Mouse (Mus musculus) stomach, embryonic 15.5 days (tissue): ENCODE results near the gene Sfrp5. TPM values are rescaled to one million over a fixed set of nuclear protein-coding genes. Genes with fewer than 3 reads are reported as not detected.

Experiments
- ATAC-seq: fragments of 200-750 bp; cut with Nextera tagmentation; 2 replicates; pipeline ENCODE4 v1.8.0; 2017; ENCODE audit warnings: low read depth, moderate number of reproducible peaks, moderate TSS enrichment; ENCODE audit not compliant: insufficient read depth, low FRiP score
- H3K27ac ChIP-seq: fragments of 300-500 bp; sonication (generic); 2 replicates; pipeline ENCODE4 v1.5.1; 2015; ENCODE audit warnings: mild to moderate bottlenecking, inconsistent platforms
- H3K27me3 ChIP-seq: fragments of 300-500 bp; sonication (generic); replicated peaks from 2 replicates; pipeline ENCODE4 v1.6.1; 2015; ENCODE audit warnings: inconsistent platforms
- H3K36me3 ChIP-seq: fragments of 300-500 bp; sonication (generic); 2 replicates; pipeline ENCODE4 v1.6.1; 2015; ENCODE audit warnings: inconsistent platforms
- H3K4me1 ChIP-seq: fragments of 300-500 bp; sonication (generic); 2 replicates; pipeline ENCODE4 v1.6.1; 2015; ENCODE audit warnings: inconsistent platforms
- H3K4me2 ChIP-seq: fragments of 300-500 bp; sonication (generic); 2 replicates; pipeline ENCODE4 v1.6.1; 2015; ENCODE audit warnings: mild to moderate bottlenecking, inconsistent platforms
- H3K4me3 ChIP-seq: fragments of 300-500 bp; sonication (generic); replicated peaks from 2 replicates; pipeline ENCODE4 v1.5.1; 2015; ENCODE audit warnings: inconsistent platforms
- H3K9ac ChIP-seq: fragments of 300-500 bp; sonication (generic); 2 replicates; pipeline ENCODE4 v1.6.1; 2015; ENCODE audit warnings: inconsistent platforms
- H3K9me3 ChIP-seq: fragments of 300-500 bp; sonication (generic); 2 replicates; pipeline ENCODE4 v1.6.1; 2016; ENCODE audit warnings: inconsistent platforms
- WGBS: fragments of 180-500 bp; shearing (Covaris S2); methylation state at CpG from one replicate; pipeline ENCODE4 v1.1.7; 2015; 5-methylcytosine and 5-hydroxymethylcytosine counted together
- polyA plus RNA-seq: library from polyadenylated mRNA; unstranded; fragments of >200 nt; fragmentation: Nextera tagmentation; extraction: Ambion mirVana; gene quantifications from 2 replicates; pipeline ENCODE4 v1.2.1, GENCODE M21; 2015

The Sfrp5 gene
- polyA plus RNA-seq, 1 experiment from 2014 or later = 16.0 TPM

DNA sequence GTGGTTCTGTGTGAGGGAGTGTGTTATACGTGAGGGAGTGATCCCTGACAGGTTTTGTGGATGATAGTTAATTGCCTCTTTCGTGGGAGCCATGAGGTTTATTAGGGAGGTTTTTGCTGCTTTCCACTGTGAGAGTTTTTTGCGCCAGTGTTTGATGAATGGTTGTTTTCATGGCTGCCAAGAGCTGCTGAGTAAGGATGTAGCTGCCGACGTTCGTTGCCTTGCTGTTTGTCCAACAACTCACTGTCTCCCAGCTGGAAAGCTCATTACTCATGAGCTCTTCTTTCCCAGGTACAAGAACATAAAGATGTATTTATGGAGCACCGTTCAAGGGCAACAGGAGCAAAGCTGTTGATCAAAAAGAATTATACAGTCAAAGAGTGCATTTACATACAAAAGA lies 37.9 kb downstream of the Sfrp5 start:
- H3K27ac ChIP-seq = no peak overlapping the region
- no peak overlapping the region for H3K4me3 ChIP-seq
- H3K4me1 ChIP-seq = peaks cover 2% of the 10 kb centered on the region; the same call in 1 of the 2 replicates
- H3K4me2 ChIP-seq = no peak overlapping the region
- no peak overlapping the region for H3K9ac ChIP-seq
- H3K27me3 ChIP-seq = peaks cover 8% of the 10 kb centered on the region; the same call in 1 of the 2 replicates
- no peaks in the 10 kb centered on the region for H3K36me3 ChIP-seq
- WGBS = 27% methylated on average over 7 of the region's 7 CpGs
- H3K9me3 ChIP-seq = no peaks in the 10 kb centered on the region
- ATAC-seq = no peak

DNA sequence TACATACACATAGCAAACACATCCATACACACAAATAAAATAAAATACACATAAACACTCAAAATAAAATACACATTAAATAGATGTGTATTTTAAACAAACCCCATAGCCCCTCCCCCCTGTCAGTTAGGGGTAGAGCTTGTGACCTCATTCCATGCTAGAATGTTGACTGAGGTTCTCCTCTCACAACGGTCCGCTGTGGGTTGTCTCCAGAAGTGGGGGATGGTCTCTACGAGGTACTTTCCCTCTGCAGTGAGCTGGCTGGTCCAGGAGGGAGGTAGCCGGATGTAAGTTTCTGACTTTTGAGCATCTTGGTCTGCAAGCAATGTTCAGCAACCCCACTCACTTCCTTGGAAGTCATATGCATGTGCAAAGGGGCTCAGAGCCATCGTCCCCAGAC lies 38.3 kb downstream of the Sfrp5 start, which contains the start of gene Zfyve27:
Gene Zfyve27, plus strand, starts transcription at position 188 of the 400 bp plus-strand sequence.
- H3K9ac ChIP-seq = no peak within 1 kb of the TSS
- H3K36me3 ChIP-seq = no peaks in the 10 kb centered on the region
- WGBS = 37% methylated on average over 5 of the region's 5 CpGs
- no peaks in the 10 kb centered on the region for H3K4me1 ChIP-seq
- peaks cover 8% of the 10 kb centered on the region; the same call in 1 of the 2 replicates for H3K27me3 ChIP-seq
- H3K9me3 ChIP-seq = no peaks in the 10 kb centered on the region
- no peak within 1 kb of the TSS for H3K27ac ChIP-seq
- no peak within 1 kb of the TSS for H3K4me2 ChIP-seq
- no peak for ATAC-seq
- H3K4me3 ChIP-seq = no peak within 1 kb of the TSS

DNA sequence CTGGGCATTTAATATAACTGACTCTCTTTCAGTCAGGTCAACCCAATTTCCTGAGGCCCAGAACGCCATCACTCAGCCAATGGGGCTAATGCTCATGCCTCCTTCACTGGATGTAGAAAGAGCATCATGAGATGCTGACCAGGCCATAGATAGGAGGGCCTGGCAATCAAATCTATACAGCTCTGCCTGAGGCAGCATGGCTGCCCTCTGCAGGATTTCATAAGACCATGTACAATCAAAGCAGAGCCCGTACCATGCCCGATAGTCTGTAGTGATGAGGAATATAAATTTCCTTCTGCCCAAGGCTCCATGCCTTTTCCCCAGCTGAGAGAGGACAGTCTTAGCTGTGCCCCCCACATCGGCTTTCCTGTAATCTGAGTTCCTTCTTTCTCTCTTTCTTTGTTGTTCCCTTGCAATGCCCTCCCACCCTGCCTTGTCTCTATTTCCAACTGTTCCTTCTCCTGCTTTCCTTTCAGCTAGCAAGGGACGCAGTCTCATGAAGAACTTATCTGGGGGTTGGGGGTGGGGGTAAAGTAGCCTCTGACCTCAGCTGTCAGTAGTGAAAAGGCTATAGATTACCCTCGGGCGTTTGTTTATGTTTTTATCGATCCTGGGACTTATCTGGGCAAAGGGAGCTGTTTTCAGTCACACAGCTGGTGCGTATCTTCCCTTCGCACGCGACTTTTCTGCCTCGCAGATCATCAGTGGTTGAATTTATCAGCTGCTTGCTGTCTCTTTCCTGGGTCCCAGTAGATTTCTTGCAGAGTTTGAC lies 43.6 kb downstream of the Sfrp5 start:
- Histone ChIP-seq H3K9me3 (no peaks in the 10 kb centered on the region), H3K4me1 (no peaks in the 10 kb centered on the region), H3K4me3 (no peak overlapping the region), H3K9ac (no peak overlapping the region), H3K27me3 (no peaks in the 10 kb centered on the region), H3K27ac (no peak overlapping the region; the same call in 1 of the 2 replicates), H3K36me3 (no peaks in the 10 kb centered on the region), H3K4me2 (peak overlapping the region; percentile 11)
- ATAC-seq = no peak
- 16% methylated on average over 13 of the region's 13 CpGs for WGBS

DNA sequence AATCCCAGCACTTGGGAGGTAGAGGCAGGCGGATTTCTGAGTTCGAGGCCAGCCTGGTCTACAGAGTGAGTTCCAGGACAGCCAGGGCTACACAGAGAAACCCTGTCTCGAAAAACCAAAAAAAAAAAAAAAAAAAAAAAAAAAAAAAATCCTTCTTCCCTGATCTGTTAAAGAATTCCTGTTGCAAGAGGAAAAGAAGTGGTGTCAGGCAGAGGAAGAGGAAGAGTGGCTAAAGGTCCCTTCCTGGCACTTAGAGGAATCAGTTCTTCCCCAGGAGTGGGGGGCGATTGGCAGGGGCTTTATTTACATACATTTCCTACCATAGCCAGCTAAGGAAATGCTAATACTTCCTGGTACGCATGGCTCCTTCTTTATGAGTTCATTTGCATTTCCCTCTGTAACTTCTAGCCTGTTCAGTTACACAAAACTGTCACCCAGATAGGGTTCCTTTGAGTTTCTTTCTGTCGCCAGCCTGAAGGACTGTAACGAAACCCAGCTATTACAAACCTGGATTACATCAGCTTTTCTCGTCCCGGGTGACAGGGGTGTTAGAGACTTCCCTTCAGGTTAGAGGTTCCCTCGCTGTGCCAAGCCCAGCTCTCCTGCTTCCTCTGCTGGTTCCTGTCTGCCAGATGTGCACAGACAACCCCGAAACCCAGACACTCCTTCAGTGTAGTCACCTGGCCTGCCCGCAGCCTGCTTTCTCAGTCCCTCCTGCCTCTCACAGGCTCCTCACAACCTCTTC lies 44.4 kb downstream of the Sfrp5 start:
- Histone ChIP-seq H3K9ac (no peak overlapping the region), H3K4me3 (no peak overlapping the region), H3K4me1 (no peaks in the 10 kb centered on the region), H3K27me3 (no peaks in the 10 kb centered on the region), H3K4me2 (no peak overlapping the region), H3K9me3 (no peaks in the 10 kb centered on the region), H3K27ac (no peak overlapping the region; the same call in 1 of the 2 replicates), H3K36me3 (no peaks in the 10 kb centered on the region)
- WGBS = 47% methylated on average over 12 of the region's 12 CpGs
- no peak for ATAC-seq

DNA sequence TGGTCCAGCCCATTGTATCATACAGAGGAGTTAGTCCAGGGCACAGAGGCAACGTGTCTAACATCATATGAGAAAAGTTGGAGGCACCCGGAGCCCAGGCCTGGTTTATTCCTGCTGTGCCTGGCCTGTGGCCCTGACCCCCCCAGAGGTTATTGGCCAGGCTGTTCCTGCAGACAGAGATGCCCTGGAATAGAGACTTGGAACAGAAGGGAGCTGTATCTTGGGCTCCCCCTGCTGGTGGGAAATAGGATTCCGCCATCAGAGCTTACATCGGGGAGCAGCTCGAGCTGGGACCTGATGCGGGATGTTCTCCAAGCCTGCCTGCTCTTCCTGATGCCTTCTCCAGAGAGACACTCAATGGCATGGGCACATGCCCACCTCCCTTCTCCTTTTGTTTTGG lies 50.1 kb downstream of the Sfrp5 start:
- Histone ChIP-seq H3K27ac (peak overlapping the region; percentile 65; the same call in 1 of the 2 replicates), H3K36me3 (no peaks in the 10 kb centered on the region), H3K4me1 (peaks cover 36% of the 10 kb centered on the region), H3K9me3 (no peaks in the 10 kb centered on the region), H3K4me3 (no peak overlapping the region), H3K27me3 (0 out of 2 replicates have a peak, but pooled peaks cover 3% of the 10 kb centered on the region), H3K9ac (no peak overlapping the region), H3K4me2 (no peak overlapping the region)
- WGBS = 3% methylated on average over 6 of the region's 6 CpGs
- peak; percentile 11; the same call in 1 of the 2 replicates for ATAC-seq

DNA sequence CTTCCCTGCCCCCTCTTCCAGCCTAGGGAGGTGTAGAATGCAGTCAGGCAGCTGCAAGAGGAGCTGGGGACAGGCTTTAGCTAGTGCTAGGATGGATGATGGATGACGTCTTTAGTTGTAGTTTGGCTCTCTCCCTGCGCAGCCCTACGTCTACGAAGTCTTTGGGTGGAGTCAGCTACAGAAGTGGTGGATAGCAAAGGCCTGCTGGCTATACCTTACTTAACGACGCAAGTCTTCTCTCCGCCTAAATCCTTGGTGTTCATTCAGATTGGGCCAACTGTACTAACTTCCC lies 53.5 kb downstream of the Sfrp5 start:
- H3K4me1 ChIP-seq = peaks cover 37% of the 10 kb centered on the region

More for the DNA sequence above, 53.5 kb downstream of the Sfrp5 start:
- Histone ChIP-seq H3K4me2 (peak overlapping the region; percentile 84), H3K9me3 (no peaks in the 10 kb centered on the region), H3K27ac (peak overlapping the region; percentile 92), H3K27me3 (0 out of 2 replicates have a peak, but pooled peaks cover 3% of the 10 kb centered on the region), H3K9ac (peak overlapping the region; percentile 80; the same call in 1 of the 2 replicates), H3K4me3 (peak overlapping the region; percentile 74), H3K36me3 (no peaks in the 10 kb centered on the region)
- WGBS = 17% methylated on average over 7 of the region's 7 CpGs
- ATAC-seq = peak; percentile 62

Other genes starting within 250 kb of the Sfrp5 start
- 28.2 and 32.1 TPM in 2 replicates for gene Mms19, start 221.1 kb downstream of the Sfrp5 start, polyA plus RNA-seq
- gene Ubtd1, start 220.5 kb downstream of the Sfrp5 start, polyA plus RNA-seq = 14.1 and 16.6 TPM in 2 replicates
- 0.32 and 0.40 TPM in 2 replicates for gene Ankrd2, start 166.3 kb downstream of the Sfrp5 start, polyA plus RNA-seq
- gene Hoga1, start 156.6 kb downstream of the Sfrp5 start, polyA plus RNA-seq = 2.3 and 4.0 TPM in 2 replicates
- not detected in 2 replicates for gene 4933411K16Rik, start 150.0 kb downstream of the Sfrp5 start, polyA plus RNA-seq
- gene Morn4, start 115.9 kb downstream of the Sfrp5 start, polyA plus RNA-seq = 14.5 and 18.1 TPM in 2 replicates
- 22.0 and 24.0 TPM in 2 replicates for gene Pi4k2a, start 111.8 kb downstream of the Sfrp5 start, polyA plus RNA-seq
- gene Avpi1, start 73.2 kb downstream of the Sfrp5 start, polyA plus RNA-seq = 42.5 and 44.7 TPM in 2 replicates
- 19.3 and 21.0 TPM in 2 replicates for gene Marveld1, start 54.9 kb downstream of the Sfrp5 start, polyA plus RNA-seq
- 24.6 and 25.2 TPM in 2 replicates for gene Zfyve27, start 38.3 kb downstream of the Sfrp5 start, polyA plus RNA-seq
- 1.1 and 1.5 TPM in 2 replicates for gene Golga7b, start 45.3 kb upstream of the Sfrp5 start, polyA plus RNA-seq
- 3.8 and 4.0 TPM in 2 replicates for gene Crtac1, start 229.5 kb upstream of the Sfrp5 start, polyA plus RNA-seq